Mouse (Mus musculus) hindbrain, postnatal 0 days (tissue): Measurements from ENCODE around the gene Cux1. TPM values are rescaled to one million over a fixed set of nuclear protein-coding genes. Genes with fewer than 3 reads are reported as not detected.

Source experiments
- ATAC-seq: fragments of 200-750 bp; cut with Nextera tagmentation; 2 replicates; pipeline ENCODE4 v1.8.0; 2017; ENCODE audit warnings: mild to moderate bottlenecking, moderate TSS enrichment, moderate library complexity
- DNase-seq: peaks from one replicate; pipeline ENCODE4 v3.0.0-alpha.2; 2015; ENCODE audit warnings: low spot score
- H3K27ac ChIP-seq: fragments of 300-500 bp; sonication (generic); 2 replicates; pipeline ENCODE4 v1.5.1; 2014; ENCODE audit warnings: mild to moderate bottlenecking
- H3K27me3 ChIP-seq: fragments of 300-500 bp; sonication (generic); 2 replicates; pipeline ENCODE4 v1.6.1; 2014; ENCODE audit warnings: low read length, mixed read lengths; ENCODE audit not compliant: insufficient read depth
- H3K36me3 ChIP-seq: fragments of 300-500 bp; sonication (generic); 2 replicates; pipeline ENCODE4 v1.6.1; 2014; ENCODE audit warnings: low read length, mixed read lengths; ENCODE audit not compliant: insufficient read depth
- H3K4me1 ChIP-seq: fragments of 300-500 bp; sonication (generic); 2 replicates; pipeline ENCODE4 v1.6.1; 2014; ENCODE audit warnings: antibody characterized with exemption, low read length, mixed read lengths; ENCODE audit not compliant: insufficient read depth
- H3K4me2 ChIP-seq: fragments of 300-500 bp; sonication (generic); 2 replicates; pipeline ENCODE4 v1.6.1; 2014; ENCODE audit warnings: low read depth, mild to moderate bottlenecking, low read length, moderate library complexity, mixed read lengths
- H3K4me3 ChIP-seq: fragments of 300-500 bp; sonication (generic); 2 replicates; pipeline ENCODE4 v1.5.1; 2014; ENCODE audit warnings: low read length
- H3K9ac ChIP-seq: fragments of 300-500 bp; sonication (generic); replicated peaks from 2 replicates; pipeline ENCODE4 v1.6.1; 2014; ENCODE audit warnings: mild to moderate bottlenecking, low read length, moderate library complexity, mixed read lengths
- H3K9me3 ChIP-seq: fragments of 300-500 bp; sonication (generic); 2 replicates; pipeline ENCODE4 v1.6.1; 2016; ENCODE audit warnings: low read length, mixed read lengths
- CTCF ChIP-seq: IDR thresholded peaks from 2 replicates; pipeline ENCODE4 v1.5.1; 2016; ENCODE audit warnings: antibody characterized with exemption, control low read depth, low read depth
- WGBS: fragments of 180-500 bp; shearing (Covaris S2); extraction: QIAGEN DNeasy Blood & Tissue Kit; methylation state at CpG from one replicate; pipeline ENCODE4 v1.1.7; 2014; 5-methylcytosine and 5-hydroxymethylcytosine counted together
- polyA plus RNA-seq: library from polyadenylated mRNA; unstranded; fragments of >200 nt; fragmentation: Nextera tagmentation; extraction: Ambion mirVana; gene quantifications from 2 replicates; pipeline ENCODE4 v1.2.1, GENCODE M21; 2015
- total RNA-seq: library from RNA; depleted of rRNA; stranded (reverse); fragments of >200 nt; gene quantifications from 2 replicates; pipeline ENCODE4 v1.2.3, GENCODE M21; 2014

Cux1 gene
- total and polyA plus RNA-seq, 2 experiments from 2014 or later, result 86.3 to 137 TPM

DNA sequence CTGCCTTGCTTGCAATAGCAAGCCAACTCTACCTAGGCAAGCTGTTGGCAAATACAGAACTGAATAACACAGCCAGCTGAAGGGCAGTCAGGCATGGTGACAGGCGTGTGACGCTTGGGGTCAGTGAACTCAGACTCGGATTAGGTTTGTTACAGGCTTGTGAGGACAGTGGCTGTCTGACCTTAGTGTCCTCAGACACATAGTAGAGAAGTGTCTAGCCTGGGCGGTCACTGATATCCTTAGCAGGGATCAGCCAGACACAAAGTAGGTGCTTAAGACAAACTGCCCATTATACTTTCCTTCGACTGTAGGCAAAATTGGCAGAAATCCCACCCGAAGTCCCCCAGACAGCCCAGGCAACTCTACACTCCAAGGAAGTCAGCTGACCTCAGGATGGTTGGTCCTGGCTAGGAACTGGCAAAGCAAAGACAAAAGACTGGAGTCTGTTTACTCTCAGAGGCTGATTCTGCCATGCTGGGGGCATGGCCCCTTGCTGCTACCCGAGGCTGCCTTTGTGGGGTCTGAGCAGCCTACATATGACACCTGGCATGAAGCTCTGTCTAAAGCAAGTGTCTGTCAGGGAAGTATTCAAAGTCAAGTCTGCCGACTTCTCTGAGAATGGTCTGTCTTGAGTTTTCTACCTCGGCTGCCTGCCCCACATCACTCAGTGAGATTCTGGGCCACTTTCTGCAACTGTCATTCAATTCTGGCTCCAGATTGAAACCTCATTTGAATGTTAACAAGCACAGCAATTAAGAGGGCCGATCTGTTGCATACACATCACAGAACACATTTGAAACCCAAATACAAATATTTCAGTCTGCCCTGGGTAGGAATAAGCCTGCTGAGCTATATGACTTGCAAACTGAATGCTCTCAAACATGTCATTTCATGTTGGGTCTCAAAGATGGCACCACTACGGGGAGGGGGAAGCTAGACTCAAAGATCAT lies 124.8 kb downstream of the Cux1 start:
- DNase-seq (peak; percentile 42), ATAC-seq (peak; percentile 58; the same call in 1 of the 2 replicates)
- H3K27me3 ChIP-seq, result no peaks in the 10 kb centered on the region
- H3K9ac ChIP-seq, result no peak overlapping the region
- H3K4me3 ChIP-seq, result no peak overlapping the region
- no peak overlapping the region for H3K4me2 ChIP-seq
- 42% methylated on average over 11 of the region's 11 CpGs for WGBS
- no peak for TF ChIP-seq CTCF
- no peaks in the 10 kb centered on the region for H3K36me3 ChIP-seq
- 0 out of 2 replicates have a peak overlapping the region, but pooled peaks have one; percentile 27 for H3K27ac ChIP-seq
- no peaks in the 10 kb centered on the region for H3K9me3 ChIP-seq
- no peaks in the 10 kb centered on the region; the same call in none of the 2 replicates for H3K4me1 ChIP-seq

DNA sequence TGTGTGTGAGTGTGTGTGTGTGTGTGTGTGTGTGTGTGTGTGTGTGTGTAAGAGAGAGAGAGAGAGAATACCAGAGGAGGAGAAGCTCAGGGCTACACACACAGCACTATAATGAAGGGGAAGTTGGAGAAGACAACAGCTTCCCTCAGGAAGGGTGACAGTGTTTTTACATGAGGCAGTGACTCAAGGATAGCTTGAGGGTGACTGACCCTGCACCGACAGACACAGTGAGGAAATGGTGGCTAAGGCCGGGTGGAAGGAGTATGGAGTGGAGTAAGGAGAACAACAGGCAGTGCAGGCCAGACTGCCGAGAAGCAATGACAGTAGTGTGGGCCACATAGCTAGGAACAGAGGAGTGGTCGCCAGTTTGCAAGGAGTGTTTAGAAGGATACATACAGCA lies 137.6 kb downstream of the Cux1 start:
- TF ChIP-seq CTCF, result no peak
- H3K4me3 ChIP-seq, result no peak overlapping the region
- no peaks in the 10 kb centered on the region for H3K36me3 ChIP-seq
- WGBS, result 92% methylated on average over 4 of the region's 4 CpGs
- ATAC-seq (no peak), DNase-seq (no peak)
- no peaks in the 10 kb centered on the region for H3K27me3 ChIP-seq
- H3K27ac ChIP-seq, result no peak overlapping the region
- H3K4me2 ChIP-seq, result no peak overlapping the region
- peaks cover 18% of the 10 kb centered on the region for H3K4me1 ChIP-seq
- no peaks in the 10 kb centered on the region for H3K9me3 ChIP-seq
- no peak overlapping the region for H3K9ac ChIP-seq

DNA sequence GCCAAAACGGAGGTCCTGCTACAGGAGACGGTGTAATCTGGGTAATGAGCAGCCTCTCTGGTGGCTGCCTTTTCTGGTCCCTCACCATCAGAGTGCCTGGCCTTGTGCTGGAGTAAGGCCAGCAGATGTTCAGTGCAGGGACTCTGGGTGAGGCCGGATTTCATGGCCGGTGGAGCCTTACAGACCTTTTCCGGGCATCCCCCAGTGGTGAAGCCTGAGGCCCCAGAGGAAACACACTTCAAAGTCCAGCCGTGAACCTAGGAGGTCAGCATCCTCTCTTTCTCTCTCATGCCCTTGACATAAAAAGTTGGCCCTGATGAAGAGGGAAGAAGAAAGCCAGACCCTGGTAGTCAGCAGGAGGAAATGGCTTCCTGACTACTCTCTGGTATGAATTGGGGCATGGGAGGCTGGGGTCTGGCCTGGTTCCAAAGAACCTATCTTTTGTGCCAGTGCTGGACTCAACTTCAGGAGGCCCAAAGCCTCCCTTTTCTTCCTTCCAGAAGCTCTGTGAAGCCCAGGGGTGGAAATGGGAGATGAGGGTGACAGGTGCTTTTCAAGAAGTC lies 138.7 kb downstream of the Cux1 start:
- H3K27ac ChIP-seq, result peak overlapping the region; percentile 62; the same call in 1 of the 2 replicates
- DNase-seq (no peak), ATAC-seq (no peak)
- no peaks in the 10 kb centered on the region for H3K36me3 ChIP-seq
- 39% methylated on average over 6 of the region's 6 CpGs for WGBS
- no peaks in the 10 kb centered on the region for H3K27me3 ChIP-seq
- no peak overlapping the region for H3K9ac ChIP-seq
- H3K4me2 ChIP-seq, result no peak overlapping the region
- H3K4me1 ChIP-seq, result peaks cover 18% of the 10 kb centered on the region
- no peak overlapping the region for H3K4me3 ChIP-seq
- no peak for TF ChIP-seq CTCF
- no peaks in the 10 kb centered on the region for H3K9me3 ChIP-seq

DNA sequence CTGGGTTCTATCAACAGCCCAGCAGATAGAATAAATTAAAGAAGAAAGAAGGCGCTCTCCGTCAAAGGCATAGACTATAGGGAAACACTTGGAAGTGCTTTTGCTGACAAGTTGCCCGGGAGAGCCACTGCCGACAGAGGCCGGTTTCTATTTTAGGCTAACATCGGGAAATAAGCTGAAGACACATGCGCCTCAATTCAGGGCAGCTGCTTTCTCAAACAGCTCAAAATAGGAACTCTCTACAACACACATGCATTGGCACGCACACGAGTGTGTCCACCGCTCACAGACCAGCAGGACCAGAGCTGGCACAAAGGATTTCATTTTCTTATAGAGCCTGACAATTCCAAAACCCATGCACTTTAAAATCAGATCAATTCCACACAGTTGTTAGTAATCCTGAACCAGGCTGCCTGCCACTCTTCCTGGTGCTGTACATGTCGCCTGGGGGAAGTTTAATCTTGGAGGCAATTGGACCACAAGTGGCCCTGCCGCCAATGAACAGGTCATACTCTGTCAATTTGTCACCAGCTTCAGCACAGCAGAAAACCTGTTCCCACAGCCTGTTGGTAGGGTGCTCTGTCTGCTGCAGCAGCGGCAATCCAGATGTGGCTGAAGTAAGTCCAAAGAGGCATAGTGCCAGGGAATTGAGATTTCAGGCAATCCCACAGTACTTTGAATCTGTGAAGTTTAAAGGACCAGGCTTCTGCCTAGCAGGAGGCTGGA lies 139.4 kb downstream of the Cux1 start:
- H3K27me3 ChIP-seq, result no peaks in the 10 kb centered on the region
- H3K4me3 ChIP-seq, result no peak overlapping the region
- no peaks in the 10 kb centered on the region for H3K36me3 ChIP-seq
- ATAC-seq (0 out of 2 replicates have a peak, but pooled peaks have one; percentile 29), DNase-seq (peak; percentile 44)
- TF ChIP-seq CTCF, result no peak
- no peak overlapping the region for H3K4me2 ChIP-seq
- 35% methylated on average over 13 of the region's 13 CpGs for WGBS
- H3K4me1 ChIP-seq, result peaks cover 18% of the 10 kb centered on the region
- H3K9ac ChIP-seq, result peak overlapping the region; percentile 33; the same call in 1 of the 2 replicates
- H3K27ac ChIP-seq, result peak overlapping the region; percentile 62; the same call in 1 of the 2 replicates
- H3K9me3 ChIP-seq, result no peaks in the 10 kb centered on the region

DNA sequence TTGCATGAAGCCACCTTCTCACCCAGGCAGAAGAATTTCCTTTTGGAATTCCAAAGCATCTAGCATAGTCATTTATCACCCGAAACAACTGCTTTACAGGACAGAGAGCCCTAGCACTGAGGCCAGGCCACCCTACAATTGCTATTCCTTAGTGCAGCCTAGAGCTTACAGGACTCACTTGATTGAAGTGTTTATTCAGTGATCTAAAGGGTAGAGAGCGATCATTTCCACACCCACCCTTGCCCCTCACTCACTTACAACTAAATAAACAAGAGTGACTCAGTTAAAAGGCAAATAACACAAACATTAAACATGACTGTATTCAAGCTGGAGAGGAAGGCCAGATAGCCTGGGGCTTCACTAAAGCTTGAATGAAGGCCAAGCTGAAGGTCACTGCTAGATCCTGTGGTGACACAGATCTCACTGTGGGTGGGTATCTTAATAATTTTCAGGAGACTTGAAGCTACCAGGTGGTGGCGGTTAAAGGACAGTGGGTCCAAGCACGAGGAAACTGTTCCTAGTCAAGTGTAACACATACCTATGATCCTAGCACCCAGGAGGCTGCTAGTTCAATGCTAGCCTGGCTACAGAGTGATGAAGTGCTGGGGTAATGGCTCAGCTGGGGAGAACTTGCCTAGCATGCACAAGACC lies 140.0 kb downstream of the Cux1 start:
- Histone ChIP-seq H3K9ac (no peak overlapping the region), H3K36me3 (no peaks in the 10 kb centered on the region), H3K27me3 (no peaks in the 10 kb centered on the region), H3K4me3 (no peak overlapping the region), H3K9me3 (no peaks in the 10 kb centered on the region), H3K27ac (peak overlapping the region; percentile 62; the same call in 1 of the 2 replicates), H3K4me2 (no peak overlapping the region), H3K4me1 (peaks cover 18% of the 10 kb centered on the region)
- DNase-seq, result no peak
- ATAC-seq, result no peak
- TF ChIP-seq CTCF, result no peak
- WGBS, result 63% methylated on average over 4 of the region's 4 CpGs

DNA sequence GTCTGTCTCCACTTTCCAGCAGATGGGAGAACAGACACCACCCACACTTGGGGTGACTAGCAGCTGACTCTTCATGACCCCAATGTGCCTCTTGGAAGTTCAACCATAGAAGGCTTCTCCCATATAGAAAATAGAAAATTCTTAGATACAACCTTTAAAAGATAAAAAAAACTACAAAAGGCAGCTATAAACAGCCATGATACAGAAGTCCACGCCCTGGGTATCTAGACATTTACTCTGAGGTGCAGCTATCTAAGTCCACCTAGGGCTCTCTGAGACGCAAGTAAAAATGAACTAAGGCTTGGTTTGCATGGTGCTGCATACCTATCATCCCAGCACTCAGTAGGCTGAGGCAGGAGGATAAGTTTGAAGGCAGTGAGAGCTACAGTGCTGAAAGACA lies 144.3 kb downstream of the Cux1 start:
- Histone ChIP-seq H3K9ac (no peak overlapping the region), H3K27ac (no peak overlapping the region), H3K36me3 (no peaks in the 10 kb centered on the region), H3K27me3 (no peaks in the 10 kb centered on the region), H3K4me2 (no peak overlapping the region), H3K4me3 (no peak overlapping the region), H3K9me3 (no peaks in the 10 kb centered on the region), H3K4me1 (peaks cover 9% of the 10 kb centered on the region; the same call in 1 of the 2 replicates)
- ATAC-seq (no peak), DNase-seq (no peak)
- TF ChIP-seq CTCF, result no peak
- 94% methylated on average over 2 of the region's 2 CpGs for WGBS
